Mouse (Mus musculus) heart, postnatal 0 days (tissue): Measurements from ENCODE around the gene Pla2g16.

Experiments used
- CTCF ChIP-seq: IDR thresholded peaks from 2 replicates; pipeline ENCODE4 v1.5.1; 2016; ENCODE audit warnings: antibody characterized with exemption, control low read depth, low read depth
- EP300 ChIP-seq: IDR thresholded peaks from 2 replicates; pipeline ENCODE4 v1.6.1; 2016; ENCODE audit warnings: antibody characterized with exemption, low read depth

DNA sequence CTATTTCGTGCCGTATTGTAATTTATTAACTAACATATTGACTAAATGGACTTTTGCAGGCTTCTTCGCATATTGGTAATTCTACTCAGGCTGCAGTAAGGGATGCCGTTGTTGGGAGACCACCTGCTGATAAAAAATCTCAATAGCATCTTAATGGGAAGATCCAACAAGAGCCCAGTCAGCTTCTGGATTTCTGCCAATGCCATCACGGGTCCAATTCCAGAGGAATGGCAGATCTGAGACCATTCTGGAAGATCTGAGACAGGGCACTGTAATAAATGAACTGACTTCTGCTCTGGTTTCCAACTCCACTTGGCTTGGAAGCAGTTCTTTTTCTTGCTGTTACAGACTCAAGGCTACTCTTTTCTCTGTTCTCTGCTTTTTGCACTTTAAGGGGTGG is 23.4 kb upstream of the Pla2g16 start:
- TF ChIP-seq CTCF, result no peak
- no peak for TF ChIP-seq EP300
